Mouse (Mus musculus) kidney, embryonic 14.5 days (tissue): Measurements from ENCODE around the gene H3f3a. TPM values are rescaled to one million over a fixed set of nuclear protein-coding genes. Genes with fewer than 3 reads are reported as not detected.

Experiments used
- ATAC-seq: fragments of 200-750 bp; cut with Nextera tagmentation; 2 replicates; pipeline ENCODE4 v1.8.0; 2017; ENCODE audit warnings: moderate number of reproducible peaks, mild to moderate bottlenecking, moderate TSS enrichment, moderate library complexity; ENCODE audit not compliant: low FRiP score, low TSS enrichment
- H3K27ac ChIP-seq: fragments of 300-500 bp; sonication (generic); 2 replicates; pipeline ENCODE4 v1.5.1; 2014; ENCODE audit warnings: low read depth, mild to moderate bottlenecking, low read length, moderate library complexity, mixed read lengths
- H3K27me3 ChIP-seq: fragments of 300-500 bp; sonication (generic); 2 replicates; pipeline ENCODE4 v1.6.1; 2014; ENCODE audit warnings: mild to moderate bottlenecking, low read length; ENCODE audit not compliant: control insufficient read depth, insufficient read depth
- H3K36me3 ChIP-seq: fragments of 300-500 bp; sonication (generic); 2 replicates; pipeline ENCODE4 v1.6.1; 2014; ENCODE audit warnings: low read length, mixed read lengths; ENCODE audit not compliant: control insufficient read depth, insufficient read depth
- H3K4me1 ChIP-seq: fragments of 300-500 bp; sonication (generic); 2 replicates; pipeline ENCODE4 v1.6.1; 2014; ENCODE audit warnings: low read length, mixed read lengths; ENCODE audit not compliant: control insufficient read depth, insufficient read depth
- H3K4me2 ChIP-seq: fragments of 300-500 bp; sonication (generic); replicated peaks from 2 replicates; pipeline ENCODE4 v1.6.1; 2014; ENCODE audit warnings: low read depth, mild to moderate bottlenecking, low read length
- H3K4me3 ChIP-seq: fragments of 300-500 bp; sonication (generic); 2 replicates; pipeline ENCODE4 v1.5.1; 2014; ENCODE audit warnings: mild to moderate bottlenecking, low read length
- H3K9ac ChIP-seq: fragments of 300-500 bp; sonication (generic); 2 replicates; pipeline ENCODE4 v1.6.1; 2014; ENCODE audit warnings: low read depth, mild to moderate bottlenecking, low read length, moderate library complexity
- H3K9me3 ChIP-seq: fragments of 300-500 bp; sonication (generic); 2 replicates; pipeline ENCODE4 v1.6.1; 2016; ENCODE audit warnings: low read length; ENCODE audit not compliant: control insufficient read depth
- WGBS: fragments of 180-500 bp; shearing (Covaris S2); extraction: QIAGEN DNeasy Blood & Tissue Kit; methylation state at CpG from one replicate; pipeline ENCODE4 v1.1.7; 2014; 5-methylcytosine and 5-hydroxymethylcytosine counted together
- polyA plus RNA-seq: library from polyadenylated mRNA; unstranded; fragments of >200 nt; fragmentation: Nextera tagmentation; extraction: Ambion mirVana; gene quantifications from 2 replicates; pipeline ENCODE4 v1.2.1, GENCODE M21; 2014

H3f3a gene
- polyA plus RNA-seq, 1 experiment from 2014 or later, result 2,845 TPM

GRCm38 (mm10) chr1:180763307-180763706 lies 50.4 kb downstream of the H3f3a start:
- Histone ChIP-seq H3K9ac (peak overlapping the region; percentile 57; the same call in 1 of the 2 replicates), H3K4me2 (peak overlapping the region; percentile 87), H3K36me3 (no peaks in the 10 kb centered on the region), H3K27me3 (no peaks in the 10 kb centered on the region), H3K4me3 (peak overlapping the region; percentile 41), H3K9me3 (no peaks in the 10 kb centered on the region), H3K27ac (no peak overlapping the region), H3K4me1 (peaks cover 3% of the 10 kb centered on the region)
- ATAC-seq, result peak; percentile 28; the same call in 1 of the 2 replicates
- WGBS, result 4% methylated on average over 14 of the region's 14 CpGs

- no peaks in the 10 kb centered on the region for H3K9me3 ChIP-seq
- no peak for ATAC-seq
- H3K27ac ChIP-seq, result no peak overlapping the region
- H3K36me3 ChIP-seq, result no peaks in the 10 kb centered on the region
- no peaks in the 10 kb centered on the region for H3K27me3 ChIP-seq
- no peak overlapping the region for H3K4me2 ChIP-seq
- H3K4me3 ChIP-seq, result no peak overlapping the region
- no peaks in the 10 kb centered on the region; the same call in 1 of the 2 replicates for H3K4me1 ChIP-seq
- no peak overlapping the region for H3K9ac ChIP-seq
- 80% methylated on average over 8 of the region's 8 CpGs for WGBS
Measured at GRCm38 (mm10) chr1:180762679-180763078, 51.1 kb downstream of the H3f3a start.

- no peak for ATAC-seq
- no peaks in the 10 kb centered on the region; the same call in 1 of the 2 replicates for H3K4me1 ChIP-seq
- H3K4me3 ChIP-seq, result no peak overlapping the region
- 71% methylated on average over 11 of the region's 11 CpGs for WGBS
- no peaks in the 10 kb centered on the region for H3K27me3 ChIP-seq
- H3K9ac ChIP-seq, result no peak overlapping the region
- no peaks in the 10 kb centered on the region for H3K36me3 ChIP-seq
- H3K9me3 ChIP-seq, result no peaks in the 10 kb centered on the region
- no peak overlapping the region for H3K4me2 ChIP-seq
- no peak overlapping the region for H3K27ac ChIP-seq
Measured at GRCm38 (mm10) chr1:180762180-180762579, 51.6 kb downstream of the H3f3a start.

- Histone ChIP-seq H3K4me2 (no peak overlapping the region), H3K36me3 (peaks cover 17% of the 10 kb centered on the region), H3K4me1 (no peaks in the 10 kb centered on the region; the same call in 1 of the 2 replicates), H3K9me3 (no peaks in the 10 kb centered on the region), H3K4me3 (no peak overlapping the region), H3K9ac (no peak overlapping the region), H3K27me3 (no peaks in the 10 kb centered on the region), H3K27ac (no peak overlapping the region)
- 86% methylated on average over 7 of the region's 7 CpGs for WGBS
- no peak; the same call in 1 of the 2 replicates for ATAC-seq
Measured at GRCm38 (mm10) chr1:180757956-180758520, 55.7 kb downstream of the H3f3a start.

GRCm38 (mm10) chr1:180757252-180757955 lies 56.3 kb downstream of the H3f3a start:
- WGBS, result 85% methylated on average over 3 of the region's 3 CpGs
- Histone ChIP-seq H3K36me3 (peaks cover 23% of the 10 kb centered on the region), H3K4me2 (no peak overlapping the region), H3K9me3 (no peaks in the 10 kb centered on the region), H3K27me3 (no peaks in the 10 kb centered on the region), H3K9ac (no peak overlapping the region), H3K27ac (no peak overlapping the region), H3K4me1 (no peaks in the 10 kb centered on the region), H3K4me3 (no peak overlapping the region)
- no peak; the same call in 1 of the 2 replicates for ATAC-seq

GRCm38 (mm10) chr1:180756711-180757110 lies 57.0 kb downstream of the H3f3a start:
- H3K27ac ChIP-seq, result no peak overlapping the region
- peaks cover 30% of the 10 kb centered on the region for H3K36me3 ChIP-seq
- H3K4me1 ChIP-seq, result no peaks in the 10 kb centered on the region
- WGBS, result 90% methylated on average over 2 of the region's 2 CpGs
- no peak overlapping the region for H3K4me2 ChIP-seq
- H3K9ac ChIP-seq, result no peak overlapping the region
- no peaks in the 10 kb centered on the region for H3K9me3 ChIP-seq
- no peak overlapping the region for H3K4me3 ChIP-seq
- no peaks in the 10 kb centered on the region for H3K27me3 ChIP-seq
- no peak for ATAC-seq

GRCm38 (mm10) chr1:180754376-180754775 lies 59.4 kb downstream of the H3f3a start:
- H3K4me1 ChIP-seq, result no peaks in the 10 kb centered on the region
- 64% methylated on average over 8 of the region's 8 CpGs for WGBS
- H3K4me2 ChIP-seq, result no peak overlapping the region
- H3K27ac ChIP-seq, result no peak overlapping the region
- ATAC-seq, result no peak
- H3K9me3 ChIP-seq, result no peaks in the 10 kb centered on the region
- H3K4me3 ChIP-seq, result no peak overlapping the region
- no peaks in the 10 kb centered on the region for H3K27me3 ChIP-seq
- no peak overlapping the region for H3K9ac ChIP-seq
- peaks cover 39% of the 10 kb centered on the region for H3K36me3 ChIP-seq

GRCm38 (mm10) chr1:180752115-180752514 lies 61.6 kb downstream of the H3f3a start:
- Histone ChIP-seq H3K27me3 (no peaks in the 10 kb centered on the region), H3K27ac (no peak overlapping the region), H3K4me3 (no peak overlapping the region), H3K36me3 (peaks cover 60% of the 10 kb centered on the region), H3K4me1 (no peaks in the 10 kb centered on the region), H3K4me2 (no peak overlapping the region), H3K9ac (no peak overlapping the region), H3K9me3 (no peaks in the 10 kb centered on the region)
- 96% methylated on average over 11 of the region's 11 CpGs for WGBS
- ATAC-seq, result no peak
